Mouse (Mus musculus) kidney, adult 2 months (tissue): ENCODE measurements around the gene Hormad2.

Experiments
- CTCF ChIP-seq: fragments of 200-500 bp; conservative IDR thresholded peaks from 2 replicates; pipeline ENCODE4 v1.5.1; 2011; ENCODE audit warnings: low read depth, mild to moderate bottlenecking, control low read depth, low read length, moderate library complexity, mixed read lengths; ENCODE audit not compliant: insufficient read depth, insufficient read length
- POLR2A ChIP-seq: fragments of 200-500 bp; IDR thresholded peaks from one replicate; pipeline ENCODE4 v1.6.1; 2011; ENCODE audit warnings: low read depth, low read length, control low read depth

- TF ChIP-seq CTCF (no peak), POLR2A (no peak)
These were observed 112.7 kb downstream of the Hormad2 start for GRCm38 (mm10) chr11:4328188-4328587.
